Mouse (Mus musculus) colon, adult 2 months (tissue): Measurements from ENCODE around the gene Cbwd1. TPM values are rescaled to one million over a fixed set of nuclear protein-coding genes. Genes with fewer than 3 reads are reported as not detected.

Experiments
- polyA plus RNA-seq: library from polyadenylated mRNA; depleted of rRNA; stranded (reverse); fragments of >200 nt; gene quantifications from 2 replicates; pipeline ENCODE4 v1.2.3, GENCODE M21; 2012; rRNA removed

Gene Cbwd1
- polyA plus RNA-seq: 0.51 and 0.90 TPM in 2 replicates

GRCm38 (mm10) chr19:24961172-24961962 is at the start of gene Cbwd1:
Gene Cbwd1, minus strand, starts transcription at chr19:24961610.

GRCm38 (mm10) chr19:24999201-24999886 is 37.9 kb upstream of the Cbwd1 start, which contains the start of gene Dock8:
Gene Dock8, plus strand, starts transcription at chr19:24999534.

GRCm38 (mm10) chr19:24900581-24901220 is 60.7 kb downstream of the Cbwd1 start, which contains the start of gene Foxd4:
Gene Foxd4, minus strand, starts transcription at chr19:24901197.

DNA sequence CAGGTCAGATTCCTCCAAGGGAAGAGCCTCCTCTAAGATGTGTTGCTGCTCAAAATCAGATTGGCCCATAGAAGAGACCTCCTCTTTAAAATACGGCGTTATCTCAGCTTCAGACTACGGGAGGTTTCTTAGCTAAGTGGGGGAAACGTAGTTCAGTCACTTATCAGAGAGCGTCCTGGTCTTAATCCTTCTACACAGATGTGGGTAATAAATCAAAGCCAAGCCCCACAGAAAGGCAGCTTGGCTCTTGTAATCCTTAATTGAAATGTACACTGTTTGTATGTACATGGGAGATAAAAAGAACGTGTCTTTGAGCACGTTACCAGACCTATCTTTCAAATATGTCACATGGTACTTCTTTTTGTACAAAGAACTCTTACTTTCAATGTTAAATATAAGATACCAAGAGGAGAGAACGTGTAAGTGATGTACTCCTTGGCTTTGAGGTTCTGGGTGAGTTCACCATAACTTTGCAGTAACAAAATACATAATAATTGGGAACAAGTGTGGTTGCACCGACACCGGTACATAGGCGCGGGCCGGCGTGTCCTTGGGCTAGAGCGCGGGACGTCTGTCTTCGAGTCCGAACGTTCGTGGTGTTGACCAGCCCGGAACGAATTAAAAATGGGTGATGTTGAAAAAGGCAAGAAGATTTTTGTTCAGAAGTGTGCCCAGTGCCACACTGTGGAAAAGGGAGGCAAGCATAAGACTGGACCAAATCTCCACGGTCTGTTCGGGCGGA is 86.1 kb downstream of the Cbwd1 start, which contains the start of gene Gm10053:
Gene Gm10053 (plus strand): TSS at position 558 of the 742 bp plus-strand sequence.

Other genes with a start within 250 kb of the Cbwd1 start
- gene Pgm5, start 99.8 kb downstream of the Cbwd1 start, polyA plus RNA-seq: 58.2 and 61.5 TPM in 2 replicates
- gene Gm10053, start 85.9 kb downstream of the Cbwd1 start, polyA plus RNA-seq: 12.4 and 14.4 TPM in 2 replicates
- not detected in 2 replicates for gene Foxd4, start 60.4 kb downstream of the Cbwd1 start, polyA plus RNA-seq
- gene Dock8, start 37.9 kb upstream of the Cbwd1 start, polyA plus RNA-seq: 6.3 and 6.8 TPM in 2 replicates